Mouse (Mus musculus) neutrophil, adult 5-6 weeks (primary cell): ENCODE results near the gene Gpc3. TPM values are rescaled to one million over a fixed set of nuclear protein-coding genes. Genes with fewer than 3 reads are reported as not detected.

Source experiments
- ATAC-seq: fragments of 151-379, 151-347 bp; 2 replicates; pipeline ENCODE4 v1.8.0; 2017; ENCODE audit warnings: mild to moderate bottlenecking, moderate TSS enrichment; ENCODE audit not compliant: insufficient number of reproducible peaks, poor library complexity, low FRiP score, severe bottlenecking; ENCODE audit errors: extremely low read depth
- total RNA-seq: library from RNA; stranded (forward); fragments of 200-1000 nt; gene quantifications from 2 replicates; pipeline ENCODE4 v1.2.3, GENCODE M21; 2017

Gpc3 gene
- total RNA-seq, result 0.23 TPM in 1 of 2 replicates, not detected in the other

DNA sequence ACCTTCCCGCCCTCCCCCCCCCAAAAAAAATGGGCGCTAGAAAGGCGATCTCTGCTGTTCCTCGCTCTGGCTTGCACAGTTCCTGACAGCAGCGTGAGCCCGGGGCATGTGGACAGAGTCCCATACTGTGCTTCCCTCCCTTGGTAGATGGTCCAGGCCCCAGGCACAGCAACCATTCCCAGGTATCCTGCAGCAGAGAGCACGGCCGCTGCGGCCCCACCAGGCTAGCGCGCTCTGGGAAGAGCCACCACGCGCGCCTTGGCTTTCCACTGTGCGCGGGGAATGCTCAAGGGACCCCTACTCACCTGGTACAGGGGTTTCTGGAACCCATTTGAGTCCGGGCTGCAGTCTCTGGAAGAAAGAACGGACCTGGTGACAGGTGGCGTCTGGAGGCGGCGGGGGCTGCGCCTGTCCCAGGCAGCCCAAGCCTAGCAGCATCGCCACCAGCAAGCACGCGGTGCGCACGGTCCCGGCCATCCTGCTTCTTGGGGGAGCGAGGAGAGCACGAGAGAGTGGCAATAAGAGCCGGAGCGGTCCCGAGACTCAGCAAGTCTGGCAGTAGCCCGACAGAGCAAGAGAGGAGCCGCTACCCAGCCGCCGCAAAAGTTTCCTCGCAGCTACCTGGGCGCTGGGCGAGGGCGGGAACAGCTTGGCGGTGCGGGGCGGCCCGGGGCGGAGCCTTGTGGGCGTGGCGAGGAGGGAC is at the start of gene Gpc3:
Gene Gpc3 (minus strand): TSS at position 623 of the 703 bp plus-strand sequence.
- ATAC-seq, result no peak

DNA sequence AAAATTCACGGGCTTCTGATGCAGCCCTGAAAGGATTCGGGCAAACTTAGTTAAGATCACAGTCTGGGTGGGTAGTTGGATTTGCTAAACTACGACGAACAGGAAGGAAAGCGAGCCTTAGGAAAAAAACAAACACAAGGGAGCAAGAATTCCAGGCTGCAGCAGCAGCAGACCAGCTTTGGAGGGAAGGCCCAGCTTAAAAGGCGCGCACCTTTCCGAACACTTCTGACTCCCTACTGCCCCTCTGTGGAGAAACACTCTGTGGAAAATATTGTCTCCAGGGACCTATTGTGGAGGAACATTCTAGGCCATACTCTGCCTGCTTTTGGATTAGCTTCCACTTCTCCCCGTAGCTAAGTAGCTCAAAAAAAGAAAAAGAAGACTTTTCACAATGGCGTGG is 38.2 kb upstream of the Gpc3 start:
- no peak for ATAC-seq

DNA sequence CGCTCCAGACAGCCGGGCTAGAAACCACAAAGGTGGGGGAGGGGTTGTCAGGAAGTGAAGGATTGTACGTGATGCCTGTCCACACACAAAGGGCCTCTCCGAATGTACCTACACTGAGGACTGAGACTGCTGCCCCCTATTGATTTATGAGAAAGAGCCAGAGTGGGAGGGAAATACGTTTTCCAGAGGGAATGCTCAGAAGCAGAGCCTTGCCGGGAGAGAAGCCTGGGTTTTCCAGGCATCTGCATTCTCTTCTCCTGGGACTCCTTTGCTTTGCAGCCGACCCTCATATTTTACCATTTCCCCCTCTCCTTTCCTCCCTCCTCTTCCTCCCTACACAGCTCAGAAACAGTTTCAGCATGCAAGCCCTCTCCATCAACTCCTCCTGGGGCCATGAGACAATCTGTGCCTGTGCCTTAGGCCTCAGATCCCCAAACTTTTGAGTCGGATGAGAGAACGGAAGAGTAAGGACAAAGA is 37.8 kb upstream of the Gpc3 start:
- no peak for ATAC-seq

DNA sequence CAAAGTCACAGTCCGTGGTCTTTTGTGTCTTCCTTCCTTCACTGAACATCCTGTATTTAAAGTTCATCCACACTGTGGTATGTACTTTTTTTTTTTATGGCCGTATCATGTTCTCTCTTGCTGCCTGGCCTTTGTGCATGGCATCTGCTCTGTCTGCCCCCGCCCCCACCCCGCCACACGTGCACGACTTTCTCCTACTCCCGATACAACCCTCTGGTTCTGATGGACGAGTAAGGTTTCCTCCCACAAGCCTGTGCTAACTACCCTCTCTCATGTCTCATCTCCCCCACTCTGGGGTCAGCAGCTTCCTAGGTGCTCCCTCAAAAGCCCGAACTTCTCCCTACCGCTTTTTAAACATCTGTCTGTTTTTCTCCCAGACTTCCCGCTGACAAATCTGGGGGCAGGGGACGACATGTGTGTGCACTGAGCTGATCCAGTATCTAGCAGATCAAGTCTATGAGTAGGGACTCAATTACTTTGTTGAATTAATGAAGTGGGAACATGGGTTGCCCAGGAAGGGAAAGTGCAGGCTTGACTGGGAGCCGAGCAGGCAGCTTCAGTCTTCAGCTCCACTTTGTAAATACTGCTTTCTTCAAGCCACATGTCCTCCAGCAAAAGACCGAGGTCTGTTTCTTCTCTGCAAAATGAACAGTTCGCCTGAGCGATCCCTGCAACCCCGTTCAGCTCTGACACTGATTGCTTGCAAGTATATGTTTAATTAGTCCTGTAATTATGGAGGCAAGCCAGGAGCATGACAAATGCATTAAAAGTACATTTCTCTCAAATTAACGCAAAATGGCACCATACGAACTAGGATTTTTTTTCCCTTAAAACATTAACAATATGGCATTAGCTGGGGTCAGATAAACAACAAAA is 35.4 kb upstream of the Gpc3 start:
- no peak for ATAC-seq

DNA sequence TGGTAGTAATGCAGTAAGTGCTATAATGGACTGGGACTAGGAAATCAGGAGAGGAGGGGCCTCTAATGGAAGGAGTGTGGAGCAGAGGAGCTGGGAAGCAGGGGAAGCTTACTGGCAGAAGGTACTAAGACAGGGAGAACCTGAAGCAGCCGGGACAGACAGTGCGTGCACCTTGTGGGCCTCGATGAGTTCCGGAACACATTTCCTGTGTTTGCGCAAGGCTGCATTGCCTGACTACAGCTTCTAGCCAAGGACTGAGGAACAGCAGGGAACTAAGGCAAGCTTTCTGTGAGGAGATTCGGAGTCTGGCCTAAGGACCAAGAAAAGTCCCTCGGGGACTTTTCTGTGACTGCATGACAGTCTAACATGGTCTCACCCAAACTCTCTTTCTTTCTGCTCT is 30.6 kb upstream of the Gpc3 start:
- ATAC-seq, result no peak

DNA sequence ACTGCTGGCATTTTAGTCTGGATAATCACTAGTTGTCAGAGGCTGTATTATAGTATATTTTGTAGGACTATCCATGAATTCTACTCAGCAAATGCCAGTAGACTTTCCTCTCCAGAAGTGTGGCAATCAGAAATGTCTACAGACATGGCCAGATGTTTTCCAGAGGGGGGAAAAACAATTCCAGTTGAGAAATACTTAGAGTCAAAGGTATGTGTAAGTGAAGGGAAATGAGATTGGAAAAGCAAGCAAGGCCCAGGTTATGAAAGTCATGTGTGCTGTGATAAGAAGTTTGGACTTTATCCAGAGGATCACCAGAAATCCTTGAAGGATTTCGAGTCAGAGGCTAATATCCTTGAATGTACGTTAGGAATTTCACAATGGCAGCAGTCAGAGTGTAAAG is 29.6 kb upstream of the Gpc3 start:
- ATAC-seq, result no peak

DNA sequence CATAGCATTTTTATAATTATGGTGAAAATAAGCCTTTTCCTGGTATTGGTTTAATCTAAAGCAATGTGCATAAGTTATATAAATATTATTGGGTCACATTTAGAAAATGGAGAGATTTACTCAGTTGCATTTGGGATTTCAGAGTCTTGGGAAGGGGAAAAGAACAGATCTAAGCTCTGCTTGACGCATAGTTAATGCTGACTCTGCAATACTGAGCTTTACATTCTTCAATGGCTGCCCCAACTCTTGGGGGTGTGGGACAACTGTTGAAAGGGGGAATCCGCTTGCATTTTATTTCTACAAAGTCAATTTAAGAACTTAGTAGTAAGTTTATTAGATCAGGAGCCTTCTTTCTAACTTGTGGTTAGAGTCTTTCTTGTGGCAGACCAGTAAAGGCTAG is 28.4 kb upstream of the Gpc3 start:
- ATAC-seq, result no peak

DNA sequence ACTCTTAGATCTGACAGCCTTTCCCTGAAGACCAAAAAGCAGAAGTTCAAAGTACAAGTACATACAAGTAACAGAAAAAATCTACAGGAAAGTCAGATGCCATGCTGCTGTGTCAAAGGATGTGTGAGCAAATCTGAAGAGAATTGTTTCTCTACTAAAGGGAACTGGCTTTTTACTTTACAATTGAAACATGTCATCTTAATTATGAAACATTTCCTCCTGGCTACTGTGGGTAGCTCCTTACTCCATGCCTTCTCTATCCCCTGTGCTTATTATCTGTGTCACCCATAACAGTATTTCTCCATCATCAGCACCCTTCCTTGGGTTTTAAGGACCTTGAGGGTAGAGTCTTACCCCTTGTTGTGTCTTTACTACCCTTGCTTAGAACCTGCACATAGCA is 23.7 kb upstream of the Gpc3 start:
- ATAC-seq, result no peak

DNA sequence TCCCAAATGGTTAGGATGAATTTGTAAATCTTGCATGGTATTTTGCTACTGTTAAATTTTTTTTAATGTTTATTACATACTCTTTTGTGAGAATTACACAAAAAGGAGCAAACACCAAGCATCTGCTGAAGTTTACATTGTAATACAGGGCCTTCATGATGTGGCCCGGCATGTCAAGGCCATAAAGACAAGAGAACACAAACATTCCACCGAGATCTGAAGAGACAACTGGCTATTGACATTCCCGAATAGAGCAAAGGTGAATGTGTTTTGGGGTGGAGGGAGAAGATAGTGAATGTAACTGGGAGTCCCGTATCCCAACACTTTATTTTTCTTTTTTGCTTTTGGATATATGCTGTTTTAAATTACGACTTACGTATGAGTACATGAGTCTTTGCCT is 20.2 kb upstream of the Gpc3 start:
- no peak for ATAC-seq

DNA sequence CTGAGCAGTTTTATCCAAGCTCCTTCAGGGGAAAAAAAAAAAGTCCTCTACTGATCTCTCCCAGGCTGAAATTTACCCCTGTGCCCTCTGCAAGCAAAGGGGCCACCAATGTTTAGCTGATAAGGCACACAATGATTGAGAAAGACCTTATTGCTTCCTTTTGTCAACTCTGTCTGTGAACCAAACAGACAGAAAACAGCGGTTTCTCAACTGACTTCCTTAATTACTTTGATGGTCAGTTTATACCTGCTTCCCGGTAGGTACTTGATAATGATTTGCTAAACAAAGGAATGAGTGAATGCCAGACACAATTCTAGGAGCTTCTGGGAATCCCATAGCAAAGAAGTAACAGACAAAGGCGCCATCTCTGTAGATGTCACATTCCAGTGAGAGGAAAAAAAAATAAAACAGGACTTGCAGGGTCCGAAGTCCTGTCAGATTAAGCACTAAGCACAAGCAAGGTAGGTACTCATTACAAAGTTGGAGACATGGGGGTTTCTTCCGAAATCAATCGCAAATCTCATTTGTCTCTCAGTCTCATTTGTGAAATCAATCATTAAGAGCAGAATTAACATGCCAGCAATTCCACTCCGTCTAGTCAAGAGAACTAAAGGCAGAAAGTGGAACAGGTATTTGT is 19.1 kb upstream of the Gpc3 start:
- ATAC-seq, result no peak

DNA sequence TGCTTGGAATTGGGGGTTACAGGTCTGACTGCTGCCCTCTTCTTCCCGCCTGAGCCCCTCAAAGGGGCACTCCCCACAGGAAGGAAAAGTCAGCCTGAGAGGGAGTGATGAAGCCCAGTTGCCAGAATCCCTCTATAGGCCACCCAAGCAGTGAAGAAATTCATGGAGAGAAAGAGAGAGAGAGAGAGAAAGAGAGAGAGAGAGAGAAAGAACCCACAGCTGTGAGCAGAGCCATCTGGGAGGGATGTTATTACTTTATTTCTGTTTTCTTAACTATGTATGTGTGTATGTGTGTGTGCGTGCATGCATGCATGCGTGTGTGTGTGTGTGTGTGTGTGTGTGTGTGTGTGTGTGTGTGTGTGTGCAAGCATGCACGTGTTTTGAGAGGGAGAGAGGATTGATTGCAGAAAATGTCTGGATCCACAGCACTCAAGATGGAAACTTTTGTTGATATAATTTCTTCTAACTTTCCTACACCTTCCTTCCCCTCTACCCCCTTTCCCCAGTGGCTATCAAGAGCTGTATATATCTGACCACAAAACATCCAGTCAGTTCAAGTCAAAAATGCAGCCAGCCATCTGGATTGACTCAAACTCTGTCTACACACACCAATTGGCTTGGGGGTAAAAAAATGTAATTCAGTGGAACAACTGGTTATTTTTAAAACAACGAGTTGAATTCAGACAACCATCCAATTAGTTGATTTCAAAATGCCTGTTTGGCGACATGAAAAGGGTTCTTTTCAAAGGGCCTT is 13.4 kb upstream of the Gpc3 start:
- ATAC-seq, result no peak

DNA sequence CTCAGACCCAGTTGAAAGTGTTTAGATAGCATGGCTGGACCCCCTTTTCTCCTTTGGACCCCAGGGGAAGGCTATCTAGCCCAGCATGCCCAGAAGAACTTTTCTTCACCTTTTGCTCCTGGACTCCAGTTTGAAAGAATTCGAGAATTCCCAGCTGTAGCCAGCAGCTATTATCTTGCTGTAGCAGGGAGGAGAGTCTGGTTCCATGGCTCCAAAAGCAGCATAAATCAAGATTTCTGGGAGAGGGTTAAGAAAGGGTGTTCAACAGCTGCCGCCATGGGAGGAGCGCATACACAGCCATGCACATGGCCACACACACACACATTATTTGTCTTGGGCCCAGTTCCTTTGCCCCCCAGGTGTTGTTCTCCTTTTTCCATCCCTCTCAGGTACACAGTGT is 4.1 kb upstream of the Gpc3 start:
- no peak for ATAC-seq

DNA sequence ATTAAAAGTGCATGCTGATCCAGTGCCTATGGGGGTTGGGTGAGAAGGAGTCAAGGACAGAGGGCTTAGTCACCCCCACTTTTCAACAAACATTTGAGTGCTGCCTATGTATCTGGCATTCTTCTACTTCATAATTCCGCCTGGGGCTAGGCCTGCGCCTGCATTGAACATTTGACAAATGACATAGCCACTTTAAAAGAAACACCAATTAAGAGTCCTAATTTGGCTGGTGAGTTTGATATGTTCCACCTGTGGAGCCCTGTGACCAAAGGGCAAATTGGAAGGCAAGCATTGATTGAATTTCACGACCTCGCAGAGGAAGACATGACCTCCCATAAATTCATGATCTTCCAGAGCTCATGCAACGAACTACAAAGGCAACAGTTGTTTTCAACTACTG is 2.4 kb upstream of the Gpc3 start:
- no peak for ATAC-seq

DNA sequence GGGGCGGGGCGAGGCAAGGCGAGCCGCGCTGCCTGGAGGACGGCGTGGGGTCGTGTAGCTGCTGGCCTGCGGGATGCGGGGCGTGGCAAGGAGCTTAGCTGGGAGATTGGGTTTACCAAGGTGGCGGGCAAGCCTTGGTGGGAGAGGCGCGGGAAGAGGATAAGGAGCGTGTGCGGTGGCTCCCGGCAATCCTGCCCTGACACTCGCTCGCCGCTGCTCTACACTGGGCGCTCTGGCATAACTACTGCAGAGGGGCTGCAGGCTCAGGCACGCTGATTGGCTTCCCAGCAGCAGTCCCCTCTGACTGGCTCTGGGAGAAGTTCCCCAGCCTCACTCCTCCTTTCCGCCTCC is 256 bp upstream of the Gpc3 start:
- ATAC-seq, result no peak

DNA sequence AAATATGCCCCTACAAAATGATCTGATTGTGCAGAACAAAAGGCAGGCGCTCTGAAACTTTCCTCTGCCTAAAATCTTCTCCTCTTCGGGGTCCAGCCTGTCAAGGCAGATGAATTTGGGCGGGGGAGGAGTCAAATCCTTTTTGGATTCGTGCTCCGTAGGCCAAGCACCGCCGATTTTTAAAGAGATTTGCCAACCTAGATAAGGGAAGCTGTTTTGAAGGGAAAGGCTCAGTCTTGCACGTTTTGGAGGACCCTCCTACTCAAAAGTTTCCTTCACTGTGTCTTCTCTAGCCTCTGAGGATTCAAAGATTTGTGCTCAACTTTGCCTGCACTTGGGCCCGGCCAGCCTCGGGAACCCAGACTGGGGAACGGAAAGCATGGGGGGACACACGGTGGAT is 944 bp downstream of the Gpc3 start:
- no peak for ATAC-seq

DNA sequence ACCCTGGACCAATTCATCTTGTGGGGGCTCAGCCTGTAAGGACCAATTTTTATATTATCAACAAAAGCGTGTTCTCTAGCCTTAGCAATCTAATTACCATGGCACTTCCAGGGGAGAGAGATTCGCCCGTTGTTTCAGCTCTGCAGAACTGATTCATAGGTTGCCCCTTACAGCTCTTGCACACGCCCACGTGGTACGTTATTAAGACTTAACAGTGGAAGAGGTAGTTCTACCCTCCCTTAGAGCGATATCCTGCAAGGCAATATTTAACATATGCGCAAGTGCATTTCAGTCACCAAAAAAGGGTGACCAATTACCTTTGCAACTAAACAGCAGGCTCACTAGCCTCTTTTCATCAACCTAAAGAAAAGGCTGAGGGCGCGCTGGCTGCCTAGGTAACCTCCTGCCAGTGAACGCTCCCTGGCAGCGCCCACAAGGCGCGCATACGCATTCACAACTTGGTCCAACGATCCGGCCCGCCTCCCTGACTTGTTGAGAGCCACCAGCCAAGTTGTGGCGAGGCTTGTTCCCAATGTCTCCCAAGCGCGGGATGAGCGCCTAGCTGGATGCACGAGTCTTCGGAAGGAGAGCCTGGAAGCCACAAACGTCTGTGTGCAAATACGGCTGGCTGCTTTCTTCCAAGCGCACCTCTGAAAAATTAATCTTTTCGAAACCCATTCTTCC is 1.6 kb downstream of the Gpc3 start:
- ATAC-seq, result no peak

DNA sequence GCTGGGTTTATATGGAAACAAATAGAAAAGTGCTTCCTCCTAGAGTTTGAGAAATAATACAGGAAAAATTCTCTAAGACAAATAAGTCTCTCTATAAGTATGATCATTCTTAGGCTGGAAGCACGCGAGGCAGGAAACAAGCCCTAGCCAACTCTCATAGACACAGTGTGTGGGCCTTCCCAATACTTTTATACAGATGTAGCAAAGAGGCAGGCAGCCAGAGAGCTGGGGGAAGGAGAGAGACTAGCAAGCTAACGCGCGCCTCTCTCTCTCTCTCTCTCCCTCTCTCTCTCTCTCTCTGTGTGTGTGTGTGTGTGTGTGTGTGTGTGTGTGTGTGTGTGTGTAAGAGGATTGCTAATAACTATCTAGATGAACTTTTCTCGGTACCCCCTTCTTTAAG is 2.2 kb downstream of the Gpc3 start:
- ATAC-seq, result no peak

DNA sequence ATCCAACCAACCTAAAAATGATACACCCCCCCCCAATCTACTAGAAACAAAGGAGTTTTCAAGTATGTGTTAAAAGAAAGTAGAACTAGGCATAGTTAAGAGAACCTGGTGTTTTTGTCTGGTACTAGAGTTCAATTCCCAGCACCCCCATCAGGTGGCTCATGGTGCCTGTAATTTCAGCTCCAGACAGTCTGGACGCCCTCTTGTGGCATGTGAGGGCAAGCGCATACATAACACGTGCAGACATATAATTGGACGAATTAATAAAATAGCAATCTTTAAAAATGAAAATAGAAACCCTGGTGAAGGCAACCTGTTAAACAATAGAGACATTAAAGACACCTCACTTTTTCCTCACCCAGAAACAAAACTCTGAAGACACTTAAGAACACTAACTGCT is 10.6 kb downstream of the Gpc3 start:
- no peak for ATAC-seq

DNA sequence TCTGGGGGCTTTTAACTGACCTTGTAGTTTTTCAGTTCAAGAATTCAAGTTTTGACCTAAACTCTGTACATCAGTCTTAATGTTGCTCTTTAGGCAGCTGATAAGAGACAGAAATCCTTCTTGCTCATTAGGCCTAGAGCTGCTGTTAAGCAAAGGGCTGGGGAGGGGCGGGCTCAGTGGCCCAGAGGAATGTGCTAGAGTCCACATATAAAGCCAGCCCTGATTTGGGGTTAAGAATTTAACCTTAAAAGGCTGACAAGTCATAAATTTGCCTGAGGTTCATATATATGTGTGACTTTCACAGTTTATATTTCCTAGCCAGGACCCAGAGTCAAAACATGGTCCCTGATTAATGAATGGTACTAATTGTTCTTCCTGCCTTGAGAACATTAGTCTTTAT is 14.5 kb downstream of the Gpc3 start:
- no peak for ATAC-seq
